Mouse (Mus musculus) stomach, postnatal 0 days (tissue): ENCODE results near the gene Agr3. TPM values are rescaled to one million over a fixed set of nuclear protein-coding genes. Genes with fewer than 3 reads are reported as not detected.
A peak's percentile ranks its signal among the peaks of the same experiment; 100 is the strongest.

Experiments
- ATAC-seq: fragments of 200-750 bp; cut with Nextera tagmentation; 2 replicates; pipeline ENCODE4 v1.8.0; 2017; ENCODE audit not compliant: low FRiP score, low TSS enrichment
- DNase-seq: peaks from one replicate; pipeline ENCODE4 v3.0.0-alpha.2; 2016; ENCODE audit warnings: low spot score
- H3K27ac ChIP-seq: fragments of 300-500 bp; sonication (generic); replicated peaks from 2 replicates; pipeline ENCODE4 v1.5.1; 2014; ENCODE audit warnings: mild to moderate bottlenecking, control low read depth
- H3K27me3 ChIP-seq: fragments of 300-500 bp; sonication (generic); 2 replicates; pipeline ENCODE4 v1.6.1; 2014; ENCODE audit warnings: low read length; ENCODE audit not compliant: control insufficient read depth, insufficient read depth
- H3K36me3 ChIP-seq: fragments of 300-500 bp; sonication (generic); 2 replicates; pipeline ENCODE4 v1.6.1; 2014; ENCODE audit warnings: low read length, mixed read lengths; ENCODE audit not compliant: control insufficient read depth, insufficient read depth
- H3K4me1 ChIP-seq: fragments of 300-500 bp; sonication (generic); replicated peaks from 2 replicates; pipeline ENCODE4 v1.6.1; 2014; ENCODE audit warnings: antibody characterized with exemption; ENCODE audit not compliant: control insufficient read depth, insufficient read depth
- H3K4me2 ChIP-seq: fragments of 300-500 bp; sonication (generic); replicated peaks from 2 replicates; pipeline ENCODE4 v1.6.1; 2014; ENCODE audit warnings: low read depth, mild to moderate bottlenecking, control low read depth, moderate library complexity
- H3K4me3 ChIP-seq: fragments of 300-500 bp; sonication (generic); 2 replicates; pipeline ENCODE4 v1.5.1; 2014; ENCODE audit warnings: low read depth, low read length, control low read depth
- H3K9ac ChIP-seq: fragments of 300-500 bp; sonication (generic); 2 replicates; pipeline ENCODE4 v1.6.1; 2014; ENCODE audit warnings: mild to moderate bottlenecking, low read length, control low read depth, mixed read lengths
- H3K9me3 ChIP-seq: fragments of 300-500 bp; sonication (generic); 2 replicates; pipeline ENCODE4 v1.6.1; 2016; ENCODE audit warnings: low read length; ENCODE audit not compliant: control insufficient read depth
- CTCF ChIP-seq: IDR thresholded peaks from 2 replicates; pipeline ENCODE4 v1.5.1; 2016; ENCODE audit warnings: antibody characterized with exemption, low read depth, mild to moderate bottlenecking, moderate library complexity
- EP300 ChIP-seq: optimal IDR thresholded peaks from 2 replicates; pipeline ENCODE3; 2016; ENCODE audit warnings: antibody characterized with exemption
- WGBS: fragments of 180-500 bp; shearing (Covaris S2); extraction: QIAGEN DNeasy Blood & Tissue Kit; methylation state at CpG from one replicate; pipeline ENCODE4 v1.1.7; 2014; 5-methylcytosine and 5-hydroxymethylcytosine counted together
- polyA plus RNA-seq: library from polyadenylated mRNA; unstranded; fragments of >200 nt; fragmentation: Nextera tagmentation; extraction: Ambion mirVana; gene quantifications from 2 replicates; pipeline ENCODE4 v1.2.1, GENCODE M21; 2015

Agr3 gene
- polyA plus RNA-seq, 1 experiment from 2014 or later: 1.2 TPM

GRCm38 (mm10) chr12:35992711-35993110 is 67.3 kb downstream of the Agr3 start, which contains the start of gene Agr2:
Gene Agr2 (plus strand): TSS chr12:35992907.
- peak; percentile 90 for ATAC-seq
- 44% methylated on average over 9 of the region's 9 CpGs for WGBS
- peak; percentile 81 for DNase-seq
- H3K36me3 ChIP-seq: no peaks in the 10 kb centered on the region
- peak within 1 kb of the TSS; percentile 59 for H3K9ac ChIP-seq
- TF ChIP-seq CTCF (no peak), EP300 (no peak)
- no peaks in the 10 kb centered on the region for H3K9me3 ChIP-seq
- peak within 1 kb of the TSS; percentile 80 for H3K27ac ChIP-seq
- H3K27me3 ChIP-seq: no peaks in the 10 kb centered on the region
- peak within 1 kb of the TSS; percentile 29 for H3K4me3 ChIP-seq
- peak within 1 kb of the TSS; percentile 31 for H3K4me2 ChIP-seq
- no peaks in the 10 kb centered on the region for H3K4me1 ChIP-seq

- Histone ChIP-seq H3K27me3 (no peaks in the 10 kb centered on the region), H3K27ac (peak overlapping the region; percentile 80), H3K4me2 (peak overlapping the region; percentile 31), H3K4me1 (no peaks in the 10 kb centered on the region), H3K9me3 (no peaks in the 10 kb centered on the region), H3K9ac (peak overlapping the region; percentile 59), H3K4me3 (peak overlapping the region; percentile 29; the same call in 1 of the 2 replicates), H3K36me3 (no peaks in the 10 kb centered on the region)
- no peak for TF ChIP-seq CTCF
- no peak for TF ChIP-seq EP300
- DNase-seq (no peak), ATAC-seq (no peak; the same call in 1 of the 2 replicates)
- 48% methylated on average over 3 of the region's 3 CpGs for WGBS
Observed at GRCm38 (mm10) chr12:35993583-35993982, 68.2 kb downstream of the Agr3 start.

GRCm38 (mm10) chr12:35994098-35994497 is 68.7 kb downstream of the Agr3 start:
- H3K27ac ChIP-seq: no peak overlapping the region; the same call in 1 of the 2 replicates
- TF ChIP-seq CTCF (no peak), EP300 (no peak)
- no peaks in the 10 kb centered on the region for H3K4me1 ChIP-seq
- no peak for DNase-seq
- no peaks in the 10 kb centered on the region for H3K9me3 ChIP-seq
- no peaks in the 10 kb centered on the region for H3K27me3 ChIP-seq
- no peak for ATAC-seq
- peak overlapping the region; percentile 28; the same call in 1 of the 2 replicates for H3K4me2 ChIP-seq
- no peak overlapping the region; the same call in 1 of the 2 replicates for H3K9ac ChIP-seq
- no peaks in the 10 kb centered on the region for H3K36me3 ChIP-seq
- H3K4me3 ChIP-seq: peak overlapping the region; percentile 19; the same call in 1 of the 2 replicates

- WGBS: 23% methylated on average over 5 of the region's 5 CpGs
Observed at GRCm38 (mm10) chr12:35995799-35996198, 70.4 kb downstream of the Agr3 start.

More at GRCm38 (mm10) chr12:35995799-35996198, 70.4 kb downstream of the Agr3 start:
- TF ChIP-seq EP300 (no peak), CTCF (peak; percentile 79)
- Histone ChIP-seq H3K36me3 (no peaks in the 10 kb centered on the region), H3K9me3 (no peaks in the 10 kb centered on the region), H3K27ac (no peak overlapping the region), H3K4me1 (no peaks in the 10 kb centered on the region), H3K27me3 (no peaks in the 10 kb centered on the region), H3K4me2 (no peak overlapping the region), H3K9ac (no peak overlapping the region), H3K4me3 (no peak overlapping the region)
- DNase-seq: no peak
- ATAC-seq: 0 out of 2 replicates have a peak, but pooled peaks have one; percentile 43

Other genes starting within 250 kb of the Agr3 start
- 1,362 and 1,533 TPM in 2 replicates for gene Agr2, start 67.3 kb downstream of the Agr3 start, polyA plus RNA-seq
- gene Tspan13, start 116.9 kb downstream of the Agr3 start, polyA plus RNA-seq: 121 and 129 TPM in 2 replicates
- gene Ankmy2, start 231.5 kb downstream of the Agr3 start, polyA plus RNA-seq: 27.4 and 29.6 TPM in 2 replicates
- 117 and 122 TPM in 2 replicates for gene Bzw2, start 232.5 kb downstream of the Agr3 start, polyA plus RNA-seq